Mouse (Mus musculus): ENCODE measurements around the gene Foxa1.

- TF ChIP-seq CTCF (conservative IDR thresholded peaks at IDR 0.05; ENCODE audit: low read length) (no peak), NANOG (IDR thresholded peaks at IDR 0.05; ENCODE audit: borderline replicate concordance, low read length) (no peak)
Measured at GRCm38 (mm10) chr12:57541931-57542745, 4.6 kb downstream of the Foxa1 start.

Measured in E14TG2a.4 (cell line).